Mouse (Mus musculus) kidney, embryonic 14.5 days (tissue): ENCODE measurements at regions not wholly inside any gene's neighbourhood (a gene's known extent, or its start where the extent isn't known, plus 50 kb on each side); places are given as distances from the start of the nearest gene placed in this dataset.

Source experiments
- ATAC-seq: fragments of 200-750 bp; cut with Nextera tagmentation; 2 replicates; pipeline ENCODE4 v1.8.0; 2017; ENCODE audit warnings: moderate number of reproducible peaks, mild to moderate bottlenecking, moderate TSS enrichment, moderate library complexity; ENCODE audit not compliant: low FRiP score, low TSS enrichment
- H3K27ac ChIP-seq: fragments of 300-500 bp; sonication (generic); 2 replicates; pipeline ENCODE4 v1.5.1; 2014; ENCODE audit warnings: low read depth, mild to moderate bottlenecking, low read length, moderate library complexity, mixed read lengths
- H3K27me3 ChIP-seq: fragments of 300-500 bp; sonication (generic); 2 replicates; pipeline ENCODE4 v1.6.1; 2014; ENCODE audit warnings: mild to moderate bottlenecking, low read length; ENCODE audit not compliant: control insufficient read depth, insufficient read depth
- H3K36me3 ChIP-seq: fragments of 300-500 bp; sonication (generic); 2 replicates; pipeline ENCODE4 v1.6.1; 2014; ENCODE audit warnings: low read length, mixed read lengths; ENCODE audit not compliant: control insufficient read depth, insufficient read depth
- H3K4me1 ChIP-seq: fragments of 300-500 bp; sonication (generic); 2 replicates; pipeline ENCODE4 v1.6.1; 2014; ENCODE audit warnings: low read length, mixed read lengths; ENCODE audit not compliant: control insufficient read depth, insufficient read depth
- H3K4me2 ChIP-seq: fragments of 300-500 bp; sonication (generic); replicated peaks from 2 replicates; pipeline ENCODE4 v1.6.1; 2014; ENCODE audit warnings: low read depth, mild to moderate bottlenecking, low read length
- H3K4me3 ChIP-seq: fragments of 300-500 bp; sonication (generic); 2 replicates; pipeline ENCODE4 v1.5.1; 2014; ENCODE audit warnings: mild to moderate bottlenecking, low read length
- H3K9ac ChIP-seq: fragments of 300-500 bp; sonication (generic); 2 replicates; pipeline ENCODE4 v1.6.1; 2014; ENCODE audit warnings: low read depth, mild to moderate bottlenecking, low read length, moderate library complexity
- H3K9me3 ChIP-seq: fragments of 300-500 bp; sonication (generic); 2 replicates; pipeline ENCODE4 v1.6.1; 2016; ENCODE audit warnings: low read length; ENCODE audit not compliant: control insufficient read depth
- WGBS: fragments of 180-500 bp; shearing (Covaris S2); extraction: QIAGEN DNeasy Blood & Tissue Kit; methylation state at CpG from one replicate; pipeline ENCODE4 v1.1.7; 2014; 5-methylcytosine and 5-hydroxymethylcytosine counted together

DNA sequence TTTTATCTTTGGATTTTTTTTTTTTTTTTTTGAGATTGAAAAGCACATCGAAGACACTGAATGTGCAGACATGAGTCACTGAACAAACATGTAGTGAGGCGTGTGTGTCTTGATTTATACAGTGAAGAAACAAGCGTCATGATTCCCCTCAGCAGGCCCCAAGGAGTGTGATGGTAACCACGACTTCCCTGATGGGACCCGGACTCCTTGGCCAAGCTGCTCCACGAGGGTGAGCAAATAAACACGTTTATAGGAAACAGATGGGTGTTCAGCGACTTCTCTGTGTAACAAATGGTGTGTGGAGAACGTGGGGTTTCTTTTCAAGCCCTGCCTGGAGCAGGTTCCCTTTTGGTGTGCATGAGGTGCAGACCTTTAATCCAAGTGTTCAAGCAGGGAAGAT is 228.9 kb upstream of the Elac2 start:
- no peak overlapping the region for H3K4me3 ChIP-seq
- H3K9ac ChIP-seq = no peak overlapping the region
- ATAC-seq = no peak
- H3K27me3 ChIP-seq = no peaks in the 10 kb centered on the region
- no peaks in the 10 kb centered on the region for H3K9me3 ChIP-seq
- no peak overlapping the region for H3K27ac ChIP-seq
- 27% methylated on average over 9 of the region's 9 CpGs for WGBS
- H3K4me2 ChIP-seq = no peak overlapping the region
- no peaks in the 10 kb centered on the region for H3K36me3 ChIP-seq
- no peaks in the 10 kb centered on the region for H3K4me1 ChIP-seq

DNA sequence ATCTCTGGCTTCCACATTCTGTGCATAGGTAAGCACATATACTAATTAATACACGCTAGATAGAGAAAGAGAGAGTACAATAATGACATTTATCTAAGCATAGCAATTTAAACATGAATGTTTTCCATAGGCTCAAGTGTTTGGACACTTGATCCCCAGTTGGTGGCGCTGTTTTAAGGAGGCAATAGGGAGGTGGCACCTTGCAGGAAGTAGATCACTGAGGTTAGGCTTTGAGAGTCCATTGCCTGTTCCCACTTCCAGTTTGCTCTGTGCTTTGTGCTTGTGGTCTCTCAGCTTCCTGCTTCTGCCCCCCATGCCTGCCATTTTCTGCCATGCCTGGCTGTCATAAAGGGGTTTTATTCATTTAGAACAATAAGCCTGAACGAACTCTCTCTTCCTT is 226.5 kb upstream of the Elac2 start:
- H3K27me3 ChIP-seq = no peaks in the 10 kb centered on the region
- no peak for ATAC-seq
- H3K27ac ChIP-seq = no peak overlapping the region
- no peaks in the 10 kb centered on the region for H3K9me3 ChIP-seq
- no peak overlapping the region for H3K4me2 ChIP-seq
- H3K4me3 ChIP-seq = no peak overlapping the region
- H3K9ac ChIP-seq = no peak overlapping the region
- H3K36me3 ChIP-seq = no peaks in the 10 kb centered on the region
- 64% methylated on average over 3 of the region's 3 CpGs for WGBS
- no peaks in the 10 kb centered on the region for H3K4me1 ChIP-seq

DNA sequence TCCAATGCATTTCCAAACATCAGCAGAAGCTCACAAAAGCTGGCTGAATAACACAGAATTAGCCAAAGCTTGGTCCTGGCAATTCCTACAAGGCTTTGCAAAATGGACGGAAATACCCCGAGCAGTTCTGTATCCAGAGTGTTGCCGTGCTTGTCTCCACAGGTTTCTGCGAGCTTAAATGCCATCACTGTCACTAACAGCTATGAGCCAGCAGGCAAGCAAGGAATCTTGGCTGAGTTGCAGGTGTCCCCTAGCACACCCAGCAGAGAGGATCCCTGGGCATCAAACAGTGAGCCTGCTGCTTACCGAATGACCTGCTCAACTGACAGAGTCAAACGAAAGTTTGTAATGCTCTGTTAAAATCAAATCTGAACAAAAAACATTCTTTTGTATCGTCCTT is 226.0 kb upstream of the Elac2 start:
- Histone ChIP-seq H3K9ac (no peak overlapping the region), H3K4me3 (no peak overlapping the region), H3K27me3 (no peaks in the 10 kb centered on the region), H3K4me2 (no peak overlapping the region), H3K36me3 (no peaks in the 10 kb centered on the region), H3K4me1 (no peaks in the 10 kb centered on the region), H3K9me3 (no peaks in the 10 kb centered on the region), H3K27ac (no peak overlapping the region)
- 86% methylated on average over 7 of the region's 7 CpGs for WGBS
- no peak for ATAC-seq

DNA sequence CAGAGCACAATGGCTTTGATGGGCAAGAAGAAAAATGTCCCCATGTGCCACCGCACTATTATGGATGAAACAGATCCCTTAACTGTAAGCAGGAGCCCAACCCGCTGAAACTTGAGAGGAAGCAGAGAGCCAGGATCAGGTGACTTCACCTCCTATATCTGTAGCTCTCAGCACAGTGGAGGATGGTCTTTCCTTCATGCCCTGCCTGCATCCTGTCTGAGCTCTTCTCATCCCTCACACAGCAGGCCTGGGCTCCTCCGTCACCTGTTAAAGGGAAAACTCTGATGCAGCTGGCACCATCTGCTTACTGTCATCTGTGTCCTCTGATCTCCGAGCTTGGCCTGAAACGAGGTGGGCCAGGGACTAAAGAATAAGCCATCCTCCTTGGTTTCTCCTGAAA is 224.8 kb upstream of the Elac2 start:
- Histone ChIP-seq H3K9me3 (no peaks in the 10 kb centered on the region), H3K9ac (no peak overlapping the region), H3K4me3 (no peak overlapping the region), H3K27me3 (no peaks in the 10 kb centered on the region), H3K4me1 (no peaks in the 10 kb centered on the region), H3K4me2 (no peak overlapping the region), H3K36me3 (no peaks in the 10 kb centered on the region), H3K27ac (no peak overlapping the region)
- WGBS = 34% methylated on average over 5 of the region's 5 CpGs
- no peak for ATAC-seq

DNA sequence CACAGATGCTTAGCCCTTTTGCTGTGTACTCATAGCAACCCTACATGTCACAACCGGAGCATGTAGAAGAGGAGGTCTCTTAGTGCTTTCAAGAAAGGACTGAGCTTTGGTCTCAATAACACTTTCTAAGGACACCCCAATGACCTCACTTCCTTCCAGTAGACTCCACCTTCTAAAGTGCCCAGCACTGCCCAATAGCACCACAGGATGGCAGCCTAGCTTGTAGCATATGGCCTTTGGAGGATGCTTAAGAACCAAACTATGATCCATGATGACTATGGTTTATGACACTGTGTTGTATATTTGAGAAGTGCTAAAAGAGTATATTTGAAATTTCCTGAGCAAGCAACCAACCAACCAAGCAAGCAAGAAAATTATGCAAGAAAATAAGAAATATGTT is 223.3 kb upstream of the Elac2 start:
- 100% methylated on average over 1 of the region's 1 CpGs for WGBS
- no peak overlapping the region for H3K27ac ChIP-seq
- ATAC-seq = no peak
- no peaks in the 10 kb centered on the region for H3K4me1 ChIP-seq
- H3K4me2 ChIP-seq = no peak overlapping the region
- H3K4me3 ChIP-seq = no peak overlapping the region
- H3K36me3 ChIP-seq = no peaks in the 10 kb centered on the region
- H3K27me3 ChIP-seq = no peaks in the 10 kb centered on the region
- no peaks in the 10 kb centered on the region for H3K9me3 ChIP-seq
- H3K9ac ChIP-seq = no peak overlapping the region

DNA sequence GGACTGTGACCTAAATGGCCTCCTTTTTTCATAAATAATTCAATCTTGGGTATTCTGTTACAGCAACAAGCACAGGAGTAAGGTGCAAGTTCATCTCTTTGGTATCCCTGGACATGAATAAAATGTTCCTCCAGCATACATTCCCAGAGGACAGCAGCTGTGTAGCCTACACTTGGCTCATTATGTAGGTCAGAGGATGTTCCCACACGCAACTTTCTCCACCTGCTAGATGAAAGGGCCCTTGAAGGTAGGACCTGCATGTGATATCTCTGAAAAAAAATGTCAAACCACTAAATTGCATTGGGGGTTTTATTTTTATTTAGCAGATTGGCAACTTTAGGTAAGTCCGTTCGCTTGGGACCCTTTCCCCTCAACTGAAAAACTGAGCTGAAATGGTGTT is 218.2 kb upstream of the Elac2 start:
- H3K9me3 ChIP-seq = no peaks in the 10 kb centered on the region
- no peak for ATAC-seq
- H3K36me3 ChIP-seq = no peaks in the 10 kb centered on the region
- no peak overlapping the region for H3K4me2 ChIP-seq
- no peaks in the 10 kb centered on the region for H3K4me1 ChIP-seq
- no peak overlapping the region for H3K9ac ChIP-seq
- no peak overlapping the region for H3K27ac ChIP-seq
- H3K27me3 ChIP-seq = no peaks in the 10 kb centered on the region
- no peak overlapping the region for H3K4me3 ChIP-seq
- WGBS = 90% methylated on average over 3 of the region's 3 CpGs

DNA sequence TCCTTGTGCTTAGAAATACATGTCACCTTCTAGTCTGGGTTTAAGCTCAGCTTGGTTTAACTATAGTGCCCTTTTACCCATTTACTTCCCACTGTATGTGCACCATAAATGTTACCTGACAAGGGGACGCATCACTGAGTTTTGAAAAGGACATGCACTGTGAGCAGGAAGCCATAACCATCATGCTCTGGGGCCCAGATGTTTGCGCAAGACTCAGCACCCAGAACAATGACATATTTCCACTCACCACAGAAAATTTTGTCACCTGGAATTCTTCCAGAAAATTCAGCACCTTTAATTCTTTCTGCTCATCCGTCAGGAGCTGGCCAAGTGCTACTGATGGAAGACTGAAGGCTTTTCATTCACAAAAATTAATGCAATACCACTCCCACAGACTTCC is 216.1 kb upstream of the Elac2 start:
- no peak overlapping the region for H3K4me3 ChIP-seq
- WGBS = 69% methylated on average over 3 of the region's 3 CpGs
- no peaks in the 10 kb centered on the region for H3K36me3 ChIP-seq
- H3K27me3 ChIP-seq = no peaks in the 10 kb centered on the region
- no peak overlapping the region for H3K27ac ChIP-seq
- no peak overlapping the region for H3K9ac ChIP-seq
- no peak for ATAC-seq
- no peaks in the 10 kb centered on the region for H3K4me1 ChIP-seq
- no peak overlapping the region for H3K4me2 ChIP-seq
- no peaks in the 10 kb centered on the region for H3K9me3 ChIP-seq

DNA sequence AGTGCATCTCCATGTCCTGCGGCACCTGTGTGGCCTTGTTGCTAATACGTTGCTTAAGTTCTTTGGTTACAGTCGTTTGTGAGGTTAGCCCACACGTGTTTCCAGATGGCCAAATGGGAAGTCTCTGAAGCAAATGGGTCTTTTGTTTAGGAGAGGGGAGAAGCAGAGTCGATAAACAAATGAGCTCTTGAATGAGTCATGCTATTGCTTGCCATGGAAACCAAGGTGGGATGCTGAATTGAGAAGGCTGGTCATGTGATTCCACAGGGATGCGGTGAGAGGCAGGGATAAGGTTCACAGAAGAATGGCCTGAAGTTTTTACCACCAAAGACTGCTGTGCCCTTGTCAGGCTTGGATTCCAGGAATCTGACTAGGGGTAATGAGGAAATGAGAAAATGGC is 214.8 kb upstream of the Elac2 start:
- Histone ChIP-seq H3K27me3 (no peaks in the 10 kb centered on the region), H3K9ac (no peak overlapping the region), H3K27ac (no peak overlapping the region), H3K4me1 (no peaks in the 10 kb centered on the region), H3K4me3 (no peak overlapping the region), H3K4me2 (no peak overlapping the region), H3K9me3 (no peaks in the 10 kb centered on the region), H3K36me3 (no peaks in the 10 kb centered on the region)
- ATAC-seq = no peak
- WGBS = 39% methylated on average over 6 of the region's 6 CpGs

DNA sequence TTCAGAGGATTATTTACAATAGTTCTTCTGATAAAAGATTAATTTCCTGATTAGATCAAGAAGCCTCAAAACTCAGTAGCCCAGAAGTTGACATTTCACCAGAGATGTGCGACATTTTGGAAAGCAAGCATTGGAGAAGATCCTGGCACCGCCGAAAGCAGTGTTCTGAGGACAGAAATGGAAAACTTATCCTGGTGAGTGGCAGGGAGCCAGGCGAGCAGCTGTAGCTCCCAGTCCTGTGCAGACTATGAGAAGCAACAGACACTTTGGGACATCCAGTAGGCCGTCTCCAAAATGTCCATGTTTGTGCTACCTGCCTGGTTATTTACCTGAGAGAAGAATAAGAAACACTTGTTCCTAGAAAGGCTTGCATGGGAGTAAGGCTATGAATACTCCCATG is 202.1 kb upstream of the Elac2 start:
- WGBS = 91% methylated on average over 5 of the region's 5 CpGs
- Histone ChIP-seq H3K9me3 (no peaks in the 10 kb centered on the region), H3K4me1 (no peaks in the 10 kb centered on the region), H3K27me3 (no peaks in the 10 kb centered on the region), H3K4me2 (no peak overlapping the region), H3K36me3 (no peaks in the 10 kb centered on the region), H3K4me3 (no peak overlapping the region), H3K9ac (no peak overlapping the region), H3K27ac (no peak overlapping the region)
- ATAC-seq = no peak
